Mouse (Mus musculus) adrenal gland, adult (tissue): ENCODE results near the gene Dusp22.
A peak's percentile ranks its signal among the peaks of the same experiment; 100 is the strongest.

ENCODE experiments used
- DNase-seq, 2 experiments: peaks; one replicate each; pipeline ENCODE4 v3.0.0; 2022 to 2023; ENCODE audit warnings: low spot score in 1 of 2; ENCODE audit not compliant: inconsistent age in 2 of 2

Dusp22 gene

DNA sequence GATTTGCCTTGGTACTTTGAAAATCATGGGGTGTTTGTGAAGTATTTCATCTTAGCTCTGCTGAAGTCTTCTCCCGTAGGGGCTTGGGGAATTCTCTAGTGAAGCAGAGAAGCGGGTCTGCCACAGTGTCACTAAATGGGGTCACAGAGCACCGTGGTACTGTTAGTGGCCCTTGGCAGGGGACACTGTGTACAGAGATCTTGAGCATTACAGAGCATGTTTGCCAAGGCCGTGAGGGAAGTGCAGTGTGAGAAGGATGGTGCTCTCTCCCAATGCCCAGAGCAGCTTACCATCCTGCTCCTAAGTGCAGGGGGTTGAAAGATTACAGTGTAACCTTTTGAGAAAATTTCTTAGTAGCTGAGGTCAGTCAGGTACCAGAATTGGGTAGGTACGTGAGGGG lies 8.5 kb downstream of the Dusp22 start:
- peak in 1 of 2 experiments; percentile 57 for DNase-seq

DNA sequence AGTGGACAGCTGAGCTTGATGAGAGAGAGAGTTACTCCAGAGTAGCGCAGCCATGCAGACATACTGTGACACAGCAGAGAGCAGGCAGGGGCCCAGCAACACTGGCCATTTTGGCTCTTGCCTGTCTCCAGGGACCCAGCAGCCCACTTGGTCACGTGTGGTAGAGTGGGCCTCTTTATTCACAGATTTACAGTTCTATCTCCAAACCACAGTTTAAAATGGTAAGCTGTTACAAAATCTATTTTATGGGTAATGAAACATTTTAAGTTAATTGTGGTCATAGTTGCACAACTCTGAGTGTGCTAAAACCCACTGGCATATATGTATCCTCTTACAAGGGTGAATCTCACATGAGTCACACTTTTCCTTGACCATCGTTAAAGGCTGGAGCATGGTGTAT lies 9.5 kb downstream of the Dusp22 start:
- no peak for DNase-seq

DNA sequence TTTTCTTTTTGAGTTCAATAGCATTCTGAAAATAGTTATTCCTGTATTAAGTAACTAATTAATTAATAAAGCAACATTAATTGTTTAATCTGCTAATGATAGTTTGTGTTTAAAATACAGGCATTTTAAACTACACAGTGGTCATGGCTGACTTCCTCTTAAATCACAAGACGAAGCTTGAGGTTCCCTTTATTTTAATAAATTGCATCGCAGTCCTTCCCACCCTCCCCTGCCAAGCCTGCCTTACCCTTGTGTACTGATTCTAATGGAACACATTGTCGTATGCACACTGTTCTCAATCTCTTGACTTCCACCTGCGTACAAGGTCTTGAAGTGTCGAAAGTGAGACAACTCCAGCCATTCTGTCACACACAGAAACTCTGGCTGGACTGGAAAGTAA lies 14.1 kb downstream of the Dusp22 start:
- DNase-seq, result no peak

DNA sequence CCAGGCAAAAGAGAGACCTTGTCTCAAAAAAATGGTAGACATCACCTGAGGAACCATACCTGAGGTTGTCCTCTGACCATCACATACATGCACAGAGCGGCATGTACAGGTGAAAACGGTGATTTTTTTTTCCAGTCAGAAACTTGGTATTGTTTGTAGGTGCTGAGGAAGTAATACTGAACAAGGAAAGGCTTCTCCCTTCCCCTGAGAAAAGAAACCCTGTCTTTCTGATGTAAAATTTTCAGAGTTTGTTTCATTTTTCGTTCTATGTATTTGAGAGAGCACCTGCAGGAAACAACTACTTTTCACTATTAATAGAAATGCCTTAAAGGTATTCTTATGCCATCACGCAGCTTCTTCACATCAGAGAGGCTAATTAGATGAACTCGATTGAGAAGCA lies 19.0 kb downstream of the Dusp22 start:
- DNase-seq, result no peak

DNA sequence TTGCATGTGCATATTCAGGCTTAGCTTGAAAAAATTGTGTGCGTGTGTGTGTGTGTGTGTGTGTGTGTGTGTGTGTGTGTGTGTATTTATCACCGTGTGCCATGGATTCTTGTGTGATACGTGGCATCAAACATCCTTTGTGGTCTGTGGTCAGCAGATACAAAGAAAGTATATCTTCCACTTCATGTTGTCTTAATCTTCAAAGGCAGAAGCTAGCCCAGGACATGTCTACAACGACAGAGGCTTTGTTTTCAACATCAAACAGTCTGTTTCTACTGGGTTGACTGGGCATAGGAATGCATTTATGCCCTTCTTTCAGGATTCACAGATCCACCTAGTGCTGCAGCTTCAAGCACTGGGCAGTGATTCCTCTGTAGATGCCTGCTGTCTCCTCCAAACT lies 22.1 kb downstream of the Dusp22 start:
- DNase-seq, result no peak

DNA sequence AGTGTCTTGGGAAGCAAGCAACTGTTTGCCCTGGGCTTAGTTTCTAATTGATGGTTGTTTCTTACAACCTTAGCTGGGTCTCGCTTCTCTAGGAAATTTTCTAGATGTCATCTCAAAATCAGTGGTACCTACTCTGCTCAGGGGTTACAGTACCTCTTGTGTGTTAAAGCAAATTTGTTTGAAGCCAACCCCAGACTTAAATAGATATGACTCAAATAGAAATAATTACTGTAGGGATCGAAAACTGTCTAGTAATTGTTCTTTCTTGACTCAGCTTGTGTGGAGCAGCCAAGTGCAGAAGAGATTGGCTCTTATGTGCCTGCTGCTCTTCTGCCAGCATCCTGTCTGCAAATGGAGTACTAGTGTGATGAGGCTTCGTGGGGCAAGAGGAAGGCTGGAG lies 22.5 kb downstream of the Dusp22 start:
- no peak for DNase-seq

DNA sequence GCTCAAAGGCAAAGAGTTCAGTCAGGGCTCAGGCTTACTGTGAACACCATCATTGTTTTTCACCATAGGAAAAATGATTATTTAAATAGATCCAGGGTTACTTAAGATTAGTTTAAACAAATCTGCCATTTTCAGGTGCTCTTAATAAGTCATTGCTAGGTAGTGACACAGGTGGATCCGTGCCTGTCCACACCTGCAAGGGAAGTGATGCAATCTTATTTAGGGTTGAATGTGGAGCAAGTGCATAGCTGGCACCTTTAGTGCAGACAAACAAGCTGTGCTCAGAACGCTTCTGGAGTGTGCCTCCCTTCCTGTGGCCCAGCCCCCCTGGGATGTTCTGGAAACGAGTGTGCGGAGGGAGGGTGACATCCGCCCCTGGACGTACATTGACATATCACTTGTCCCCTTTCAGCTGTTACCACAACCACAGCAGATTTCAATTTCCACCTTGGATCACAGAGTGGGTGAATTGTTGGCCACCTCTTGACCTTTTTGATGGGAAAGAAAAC lies 24.9 kb downstream of the Dusp22 start:
- no peak for DNase-seq

DNA sequence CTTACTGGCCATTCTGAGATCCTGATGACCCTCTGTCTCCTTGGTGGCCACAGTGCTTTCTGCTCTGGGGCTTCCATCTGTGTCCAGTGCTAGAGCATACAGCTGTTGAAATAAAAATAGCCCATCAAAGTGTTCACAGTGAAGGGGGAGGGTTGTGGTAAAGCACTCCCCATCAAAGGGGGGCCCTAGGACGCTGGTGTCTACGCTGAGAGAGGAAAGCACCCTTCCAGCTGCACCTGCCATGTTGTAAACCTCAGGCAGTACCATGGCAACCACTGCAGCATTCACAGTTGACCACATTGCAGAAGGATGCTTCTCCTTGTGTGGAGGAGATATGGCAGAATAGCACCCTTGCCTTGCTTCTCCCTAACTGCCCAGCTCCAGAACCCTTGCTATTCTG lies 26.2 kb downstream of the Dusp22 start:
- no peak for DNase-seq

DNA sequence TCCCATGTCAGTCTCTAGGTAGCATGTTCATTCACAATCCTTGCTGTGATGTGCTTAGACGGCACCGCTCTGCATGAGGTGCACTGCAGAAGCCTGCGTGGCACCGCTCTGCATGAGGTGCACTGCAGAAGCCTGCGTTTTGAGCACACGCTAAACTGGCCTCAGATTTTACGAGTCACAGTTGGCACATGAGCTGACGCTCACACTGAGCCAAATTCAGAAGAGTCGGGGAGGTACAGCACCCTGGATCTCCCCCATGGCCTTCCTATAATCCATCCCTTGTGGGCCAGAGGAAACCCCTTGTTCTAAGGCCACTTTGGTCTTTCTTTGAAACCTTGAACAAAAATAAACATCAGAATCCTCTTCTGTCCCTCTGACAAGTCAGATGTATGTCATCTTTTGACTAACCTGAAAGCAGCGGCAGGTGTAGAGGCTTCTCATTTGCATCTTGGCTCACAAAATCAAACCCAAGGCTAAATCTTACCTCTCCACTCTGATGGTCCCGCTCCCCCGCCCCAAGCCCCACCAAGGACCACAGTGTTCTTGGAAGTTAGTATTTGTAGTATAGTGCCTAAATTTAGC lies 28.3 kb downstream of the Dusp22 start:
- DNase-seq, result no peak

DNA sequence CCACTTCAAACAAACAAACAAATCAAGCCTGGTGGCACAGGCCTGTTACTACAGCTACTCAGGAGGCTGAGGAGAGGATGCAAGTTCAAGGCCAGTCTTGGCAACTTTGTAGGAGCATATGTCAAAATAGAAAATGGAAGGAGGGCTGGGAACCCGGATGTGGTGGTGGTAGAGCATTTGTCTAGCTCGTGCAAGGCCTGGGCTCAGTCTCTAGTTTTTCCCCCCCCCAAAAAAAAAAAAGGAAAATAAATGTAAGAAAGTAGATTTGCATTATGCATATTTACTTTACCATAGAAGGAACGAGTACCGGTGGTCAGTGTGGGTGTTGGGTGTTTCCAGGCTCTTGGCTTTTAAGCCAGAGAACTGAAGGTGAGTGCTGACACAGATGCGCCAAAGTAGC lies 29.7 kb downstream of the Dusp22 start:
- DNase-seq, result no peak

DNA sequence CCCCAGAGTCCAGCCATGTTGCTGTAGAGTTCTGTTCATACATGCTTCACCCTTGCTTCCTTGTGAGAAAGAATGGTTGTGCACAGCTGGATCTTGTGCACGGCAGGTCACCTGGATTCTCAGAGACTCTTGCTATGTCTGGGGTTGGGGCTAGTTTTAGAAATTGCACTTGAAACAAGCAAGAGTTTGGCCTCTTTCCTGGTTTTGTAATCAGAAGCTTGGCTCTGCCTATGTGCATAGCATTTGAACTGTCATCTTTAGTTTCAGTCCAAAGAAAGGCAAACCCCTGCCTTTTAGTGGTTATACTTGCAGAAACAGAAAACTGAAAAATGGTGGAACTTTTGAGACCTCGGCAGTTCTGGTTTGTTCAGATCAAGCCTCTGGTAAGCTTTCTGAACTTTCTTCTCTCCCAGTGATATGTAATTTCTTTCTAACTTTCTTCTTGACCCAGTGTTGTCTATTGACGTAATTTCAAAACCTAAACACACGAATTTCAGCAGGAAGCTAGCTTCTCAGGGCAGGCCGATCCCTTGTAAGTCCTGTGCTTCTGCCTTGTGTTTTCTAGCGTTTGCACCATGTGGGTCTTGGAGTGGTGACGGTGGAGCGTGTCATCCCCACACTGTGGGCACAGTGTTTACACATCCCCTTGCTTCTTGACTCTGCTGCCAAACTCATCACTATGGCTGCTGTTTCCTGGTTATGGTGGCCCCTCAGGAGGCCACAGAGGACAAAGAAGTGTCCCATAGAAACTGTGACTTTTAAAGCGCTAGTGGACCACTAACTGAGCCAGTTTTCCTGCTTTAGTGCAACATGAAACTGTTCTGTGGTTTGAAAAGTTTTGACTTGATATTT lies 31.9 kb downstream of the Dusp22 start:
- DNase-seq, result no peak

DNA sequence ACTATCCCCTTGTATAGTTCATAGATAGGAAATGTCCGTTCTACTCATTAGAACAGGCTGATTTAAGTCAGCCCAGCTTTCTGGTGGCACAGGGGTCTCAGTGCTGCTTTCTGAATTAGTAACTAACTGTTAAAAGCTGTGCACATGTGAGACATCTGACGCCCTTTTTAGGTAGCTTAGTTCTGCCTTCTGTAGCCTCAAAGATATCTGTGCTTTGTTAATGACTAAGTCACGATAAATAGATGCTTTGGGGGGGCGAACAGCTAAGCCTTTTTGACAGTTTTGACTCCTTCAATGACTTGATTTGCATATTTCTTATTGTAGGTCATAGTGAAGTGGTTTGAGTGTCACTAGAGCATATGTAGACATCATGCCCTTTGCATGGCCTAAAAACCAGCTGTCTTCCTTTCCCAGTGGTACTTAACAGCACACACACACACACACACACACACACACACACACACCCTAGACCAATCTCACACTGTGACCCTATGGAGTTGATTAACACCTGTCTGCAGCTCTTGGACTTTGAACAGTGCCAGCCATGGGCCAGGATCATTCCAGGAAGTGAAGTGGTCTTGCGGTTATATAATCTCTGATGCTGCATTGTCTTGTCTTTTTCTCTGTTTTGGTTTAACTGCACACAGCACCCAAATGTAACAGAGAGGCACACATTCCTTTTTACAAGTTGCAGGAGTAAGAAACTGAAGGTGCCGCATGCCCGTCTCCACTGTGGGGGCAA lies 33.0 kb downstream of the Dusp22 start:
- DNase-seq, result no peak

DNA sequence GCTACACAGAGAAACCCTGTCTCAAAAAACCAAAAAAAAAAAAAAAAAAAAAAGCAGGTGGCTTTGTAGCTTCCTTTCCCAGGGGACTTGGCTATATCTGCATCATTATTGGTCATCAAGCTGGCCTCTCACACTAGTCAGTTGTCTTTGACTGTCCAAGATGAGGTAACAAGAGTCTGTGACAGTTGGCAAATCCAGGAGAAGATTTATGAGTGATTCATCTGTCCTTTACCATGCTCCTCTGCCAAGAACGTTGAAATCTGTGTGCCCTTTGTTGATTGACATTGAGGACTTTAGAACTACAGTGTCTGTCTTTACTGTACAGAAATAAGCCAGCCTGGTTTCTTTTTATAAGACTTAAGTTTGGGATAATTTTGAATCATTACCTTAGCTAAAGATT lies 35.4 kb downstream of the Dusp22 start:
- peak in 1 of 2 experiments; percentile 75 for DNase-seq

DNA sequence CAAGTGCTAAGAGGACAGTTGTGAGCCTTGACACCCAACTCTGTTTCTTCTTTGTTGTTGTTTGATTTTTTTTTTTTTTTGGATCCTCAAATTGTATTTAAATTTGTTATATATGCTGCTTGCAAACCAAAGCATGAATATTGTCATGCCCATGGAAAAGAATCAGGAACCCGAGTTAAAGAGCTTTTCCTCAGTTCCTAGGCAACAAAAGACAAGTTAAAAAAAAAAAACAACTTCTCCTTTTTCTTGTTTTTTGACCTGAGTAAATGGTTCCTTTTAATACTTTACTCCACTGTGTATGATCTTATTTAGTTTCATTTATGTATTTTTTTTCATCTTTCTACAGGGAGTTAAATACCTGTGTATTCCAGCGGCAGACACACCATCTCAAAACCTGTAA lies 36.1 kb downstream of the Dusp22 start:
- no peak for DNase-seq

DNA sequence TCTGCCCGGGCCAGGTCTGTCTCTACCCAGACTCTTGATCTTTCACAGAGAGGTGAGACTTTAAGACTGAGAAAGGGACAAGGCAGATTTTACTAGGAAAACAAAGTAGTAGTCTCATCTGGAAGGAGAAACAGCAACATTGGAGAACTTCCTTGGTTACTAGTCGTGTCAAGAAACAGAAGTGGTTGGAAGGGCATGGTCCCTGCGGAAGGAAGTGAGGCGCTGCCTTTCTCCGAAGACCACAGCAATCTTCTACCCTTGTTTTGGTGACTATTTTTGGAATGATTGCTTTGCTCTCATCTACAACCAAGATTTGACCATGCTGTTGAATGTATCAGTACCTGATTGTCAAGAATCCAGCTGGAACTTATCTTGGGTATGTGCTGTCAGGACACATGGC lies 38.1 kb downstream of the Dusp22 start:
- no peak for DNase-seq

DNA sequence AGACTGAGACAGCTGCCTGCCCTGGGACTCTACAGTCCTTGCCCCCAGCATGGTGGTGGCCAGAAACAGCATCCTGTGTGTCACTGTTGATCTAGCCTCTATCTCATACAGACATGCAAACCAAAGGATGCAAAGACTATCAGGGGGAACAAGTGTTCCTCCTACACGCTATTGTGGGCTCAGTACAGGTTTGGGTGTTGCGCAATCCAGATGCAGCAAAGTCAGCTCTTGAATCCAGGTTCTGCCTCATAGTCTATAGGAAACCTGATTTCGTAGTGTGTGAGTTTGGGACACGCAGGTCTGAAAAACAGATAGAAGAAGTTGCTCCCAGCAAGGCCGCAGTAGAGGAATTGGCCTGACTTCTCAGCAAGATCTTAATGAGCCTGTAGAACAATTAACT lies 42.9 kb downstream of the Dusp22 start:
- DNase-seq, result no peak

DNA sequence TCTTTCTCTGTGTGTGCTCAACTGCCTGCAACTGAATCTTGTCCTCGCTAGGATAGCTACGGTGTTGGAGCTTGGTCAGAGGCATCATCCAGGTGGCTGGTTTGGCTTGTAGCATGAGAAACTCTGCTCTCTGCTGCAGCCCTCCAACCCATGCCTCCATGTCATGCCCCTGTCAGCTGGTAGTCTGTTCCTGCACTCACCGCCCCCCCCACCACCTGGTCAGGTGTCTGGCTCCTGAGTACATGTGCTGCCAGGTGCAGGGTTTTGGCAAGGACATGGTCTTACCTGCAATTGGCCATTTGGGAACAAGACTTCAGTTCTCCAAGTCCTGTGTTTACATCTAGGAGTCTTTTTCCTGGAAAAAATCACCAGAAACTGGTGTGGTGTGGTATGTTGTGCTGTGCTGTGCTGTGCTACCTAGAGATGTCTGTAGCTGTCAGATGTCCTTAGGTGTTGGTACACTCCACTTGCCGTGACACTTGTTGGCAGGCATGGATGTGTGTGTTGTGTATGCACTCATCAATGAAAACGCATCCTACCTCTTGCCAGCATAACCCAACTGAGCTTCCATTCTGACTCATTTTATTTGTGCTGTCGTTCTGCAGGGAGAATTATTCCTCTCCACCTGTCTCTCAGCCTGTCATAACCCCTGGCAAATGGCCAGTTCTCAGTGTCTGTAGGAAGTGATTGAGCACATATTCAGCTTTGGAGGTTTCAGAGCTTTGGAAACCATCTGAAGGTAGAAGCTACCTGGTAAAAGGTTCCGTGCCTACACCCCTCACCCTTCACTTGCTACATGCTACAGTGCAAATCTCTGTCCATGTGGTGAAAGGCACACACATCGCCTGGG lies 44.7 kb downstream of the Dusp22 start:
- no peak for DNase-seq

DNA sequence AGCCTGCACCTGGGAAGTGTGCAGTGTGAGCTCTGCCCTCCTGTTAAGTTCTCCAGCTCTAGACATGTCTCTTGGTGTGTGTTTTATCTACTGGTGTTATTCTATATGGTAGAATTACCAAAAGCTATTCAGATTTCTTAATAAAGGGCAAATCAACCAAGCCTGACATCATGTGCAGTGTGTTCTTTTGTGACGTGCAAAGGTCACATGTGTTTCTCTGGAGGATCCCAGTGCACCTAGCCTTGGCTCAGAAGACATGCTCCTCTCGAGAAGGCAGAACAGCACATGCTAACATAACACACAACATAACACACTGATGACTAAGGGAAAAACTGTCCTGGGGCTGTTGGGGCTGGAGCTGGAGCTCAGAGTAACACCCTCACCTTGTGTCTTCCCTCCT lies 51.3 kb downstream of the Dusp22 start:
- no peak for DNase-seq

DNA sequence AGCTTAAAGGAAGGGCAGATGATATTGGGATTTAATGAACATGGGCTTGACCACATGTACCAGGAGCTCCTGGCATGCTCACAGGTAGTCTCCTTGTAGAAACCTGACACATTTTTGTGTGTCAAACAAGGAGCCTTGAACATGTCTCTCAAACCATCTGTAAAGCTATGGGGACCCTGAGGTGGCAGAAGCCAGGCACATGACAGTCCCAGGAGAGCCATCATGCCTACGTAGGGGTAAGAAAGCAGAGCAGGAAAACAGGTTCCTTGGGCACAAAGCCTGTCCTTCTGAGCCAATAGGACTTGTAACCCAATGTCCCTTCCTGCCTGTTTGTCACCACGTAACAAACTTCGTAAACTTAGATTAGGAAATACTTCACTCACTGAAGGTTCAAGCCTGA lies 51.9 kb downstream of the Dusp22 start:
- DNase-seq, result no peak

DNA sequence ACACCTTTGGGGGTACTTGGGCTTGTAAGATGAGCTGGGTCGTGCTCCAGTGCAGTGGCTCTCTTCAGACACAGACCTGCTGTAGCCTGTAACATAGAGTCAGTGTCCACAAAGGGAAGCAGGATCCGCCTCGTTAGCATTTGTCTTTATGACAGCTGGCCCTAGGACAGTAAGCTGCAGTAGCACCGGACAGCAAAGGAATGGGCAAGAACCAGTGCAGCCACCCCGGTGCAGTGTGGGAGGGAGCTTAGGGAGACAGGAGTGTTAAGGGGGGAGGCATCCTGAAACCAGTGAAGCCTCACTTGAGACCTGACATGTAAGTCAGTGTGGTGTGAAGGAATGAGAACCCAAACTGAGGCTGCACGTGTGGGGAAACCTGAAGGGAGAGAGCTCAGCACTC lies 52.5 kb downstream of the Dusp22 start:
- DNase-seq, result no peak

DNA sequence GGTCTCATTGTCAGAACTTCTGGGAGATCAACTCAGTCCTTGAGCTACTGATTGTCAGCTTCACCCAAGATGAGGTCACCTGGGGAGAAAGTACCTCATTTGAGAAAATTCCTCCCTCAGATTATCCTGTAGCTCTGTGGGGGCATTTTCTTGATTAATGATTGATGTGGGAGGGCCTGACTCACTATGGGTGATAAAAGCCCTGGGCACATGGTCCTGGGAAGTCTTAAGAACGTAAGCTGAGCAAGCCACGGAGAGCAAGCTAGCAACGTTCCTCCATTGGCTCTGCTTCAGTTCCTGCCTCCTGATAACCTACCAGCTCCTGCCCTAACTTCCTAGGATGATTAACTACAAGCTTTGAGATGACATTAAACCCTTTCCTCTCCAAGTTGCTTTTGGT lies 53.8 kb downstream of the Dusp22 start:
- DNase-seq, result no peak
